Mouse (Mus musculus): ENCODE results near the gene Rab3a. TPM values are rescaled to one million over a fixed set of nuclear protein-coding genes. Genes with fewer than 3 reads are reported as not detected.

Gene Rab3a
- polyA plus RNA-seq (2014; fragmentation: Nextera tagmentation; extraction: Ambion mirVana), result 27.7 and 28.6 TPM in 2 replicates

DNA sequence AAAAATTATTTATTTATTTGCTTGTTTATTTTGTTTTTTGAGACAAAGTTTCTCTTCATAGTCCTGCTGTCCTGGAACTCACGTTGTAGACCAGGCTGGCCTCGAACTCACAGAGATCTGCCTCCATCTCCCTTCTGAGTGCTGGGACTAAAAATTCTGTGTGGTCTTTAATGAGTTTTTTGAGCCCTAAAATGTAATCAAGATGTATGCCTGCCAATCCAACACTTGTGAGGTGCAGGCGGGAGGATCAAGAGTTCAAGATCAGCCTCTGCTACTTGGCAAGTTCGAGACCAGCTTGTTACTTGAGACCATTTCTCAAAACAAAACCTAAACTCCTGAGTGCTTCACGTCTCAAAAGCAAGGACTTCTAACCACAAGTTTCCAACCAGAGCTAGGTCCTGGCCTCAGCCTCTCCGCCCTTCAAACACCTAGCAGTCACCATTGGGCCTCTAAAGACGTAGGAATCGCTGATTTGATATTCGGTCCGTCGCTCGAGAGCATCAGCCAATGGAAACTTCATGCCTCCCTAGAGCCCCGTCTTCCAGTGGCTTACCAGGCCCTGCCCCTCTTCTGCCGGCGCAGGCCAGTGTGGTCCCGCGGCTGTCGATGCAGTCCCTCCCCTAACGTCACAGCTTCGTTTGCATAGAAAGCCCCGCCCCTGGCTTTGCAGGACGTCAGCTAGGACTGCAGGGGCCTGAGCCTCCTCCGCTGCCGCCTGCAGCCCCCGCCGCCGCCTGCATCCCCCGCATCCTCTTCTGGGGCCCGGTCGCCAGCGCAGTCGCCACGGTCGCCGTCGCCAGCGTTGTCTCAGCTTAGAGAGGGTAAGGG, at the start of gene Rab3a:
Gene Rab3a (plus strand): TSS at position 637 of the 828 bp plus-strand sequence.
- no peaks in the 10 kb centered on the region for H3K9me3 ChIP-seq (ENCODE audit: control insufficient read depth, low read length)
- H3K27me3 ChIP-seq (replicated peaks; ENCODE audit: control insufficient read depth, insufficient read depth, low read length), result no peaks in the 10 kb centered on the region
- peak within 1 kb of the TSS; percentile 76 for H3K4me3 ChIP-seq (ENCODE audit: low read depth, low read length)
- DNase-seq (ENCODE audit: low spot score) (peak; percentile 96), ATAC-seq (replicated peaks; ENCODE audit: low FRiP score, low TSS enrichment, low read depth) (peak; percentile 96)
- H3K4me2 ChIP-seq (ENCODE audit: low read length), result peak within 1 kb of the TSS; percentile 98
- peaks cover 25% of the 10 kb centered on the region for H3K4me1 ChIP-seq (replicated peaks; ENCODE audit: control insufficient read depth, insufficient read depth, low read length)
- peak within 1 kb of the TSS; percentile 71 for H3K9ac ChIP-seq (ENCODE audit: low read length)
- peak within 1 kb of the TSS; percentile 79 for H3K27ac ChIP-seq (ENCODE audit: low read depth)
- peaks cover 27% of the 10 kb centered on the region for H3K36me3 ChIP-seq (ENCODE audit: control insufficient read depth, insufficient read depth, low read length)
- WGBS, result 7% methylated on average over 37 of the region's 37 CpGs

DNA sequence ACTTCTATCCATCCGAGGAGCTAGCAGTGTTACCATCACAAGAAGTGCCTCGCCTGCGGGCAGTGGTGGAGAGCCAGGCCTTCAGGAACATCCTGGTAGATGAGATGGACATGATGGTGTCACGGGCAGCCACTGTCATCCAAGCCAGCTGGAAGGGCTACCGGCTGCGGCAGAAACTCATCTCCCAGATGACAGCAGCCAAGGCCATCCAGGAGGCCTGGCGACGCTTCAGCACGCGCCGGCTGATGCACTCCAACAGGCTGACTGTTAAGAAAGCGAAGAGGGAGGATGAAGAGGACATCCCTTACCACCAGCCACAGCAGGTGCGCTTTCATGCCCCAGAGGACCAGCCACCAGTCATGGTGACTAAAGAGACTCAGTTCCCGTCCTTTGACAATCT, 46.2 kb upstream of the Rab3a start:
- Histone ChIP-seq H3K27ac (ENCODE audit: low read depth) (no peak overlapping the region), H3K4me3 (ENCODE audit: low read depth, low read length) (no peak overlapping the region), H3K9ac (ENCODE audit: low read length) (no peak overlapping the region), H3K4me1 (replicated peaks; ENCODE audit: control insufficient read depth, insufficient read depth, low read length) (no peaks in the 10 kb centered on the region), H3K9me3 (ENCODE audit: control insufficient read depth, low read length) (no peaks in the 10 kb centered on the region), H3K4me2 (ENCODE audit: low read length) (no peak overlapping the region), H3K36me3 (ENCODE audit: control insufficient read depth, insufficient read depth, low read length) (0 out of 2 replicates have a peak, but pooled peaks cover 7% of the 10 kb centered on the region), H3K27me3 (replicated peaks; ENCODE audit: control insufficient read depth, insufficient read depth, low read length) (no peaks in the 10 kb centered on the region)
- no peak for ATAC-seq (replicated peaks; ENCODE audit: low FRiP score, low TSS enrichment, low read depth)
- WGBS, result 90% methylated on average over 14 of the region's 14 CpGs
- no peak for DNase-seq (ENCODE audit: low spot score)

DNA sequence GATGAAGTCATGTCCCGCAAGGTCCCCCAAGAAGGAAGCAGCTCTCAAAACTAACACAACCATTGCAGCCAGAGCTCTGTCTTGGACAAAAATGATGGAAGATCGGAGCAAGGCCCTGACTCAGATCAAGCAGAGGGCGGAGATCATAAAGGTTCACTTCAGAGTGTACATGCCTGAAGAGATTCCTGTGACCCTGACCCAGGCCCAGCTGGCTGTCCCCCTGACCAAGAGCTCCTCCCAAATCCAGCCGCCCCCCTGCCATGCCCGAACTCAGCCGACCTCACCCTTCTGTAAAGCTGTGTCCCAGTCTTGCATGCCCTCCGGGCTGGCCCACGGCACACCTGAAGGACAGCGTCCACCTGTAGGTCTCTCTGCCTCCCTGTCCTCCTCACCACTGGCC, 44.7 kb upstream of the Rab3a start:
- Histone ChIP-seq H3K27ac (ENCODE audit: low read depth) (no peak overlapping the region), H3K4me2 (ENCODE audit: low read length) (no peak overlapping the region), H3K4me3 (ENCODE audit: low read depth, low read length) (no peak overlapping the region), H3K36me3 (ENCODE audit: control insufficient read depth, insufficient read depth, low read length) (no peaks in the 10 kb centered on the region), H3K4me1 (replicated peaks; ENCODE audit: control insufficient read depth, insufficient read depth, low read length) (no peaks in the 10 kb centered on the region), H3K27me3 (replicated peaks; ENCODE audit: control insufficient read depth, insufficient read depth, low read length) (no peaks in the 10 kb centered on the region), H3K9me3 (ENCODE audit: control insufficient read depth, low read length) (no peaks in the 10 kb centered on the region), H3K9ac (ENCODE audit: low read length) (no peak overlapping the region)
- WGBS, result 88% methylated on average over 9 of the region's 9 CpGs
- no peak for ATAC-seq (replicated peaks; ENCODE audit: low FRiP score, low TSS enrichment, low read depth)
- DNase-seq (ENCODE audit: low spot score), result no peak

DNA sequence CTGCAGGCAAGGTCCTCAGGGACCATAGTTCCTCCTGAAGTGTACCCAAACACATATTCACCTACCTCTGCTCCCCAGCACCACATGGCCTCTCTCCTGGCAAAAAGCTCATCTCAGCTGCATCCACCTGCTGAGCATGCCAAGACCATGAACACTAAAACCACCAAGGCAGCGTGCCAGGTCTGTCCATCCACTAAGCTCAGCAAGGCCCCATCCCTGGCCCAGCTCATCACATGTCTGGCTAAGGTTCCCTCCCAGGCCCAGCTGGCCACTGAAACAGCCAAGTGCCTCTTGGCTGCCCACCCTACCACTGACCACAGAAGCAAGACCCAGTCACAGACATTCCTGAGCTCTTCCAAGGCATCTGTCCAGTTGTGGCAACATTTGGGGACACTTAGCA, 44.2 kb upstream of the Rab3a start:
- H3K4me2 ChIP-seq (ENCODE audit: low read length), result no peak overlapping the region
- 100% methylated on average over 1 of the region's 1 CpGs for WGBS
- no peak overlapping the region for H3K27ac ChIP-seq (ENCODE audit: low read depth)
- no peaks in the 10 kb centered on the region for H3K4me1 ChIP-seq (replicated peaks; ENCODE audit: control insufficient read depth, insufficient read depth, low read length)
- H3K9ac ChIP-seq (ENCODE audit: low read length), result no peak overlapping the region
- ATAC-seq (replicated peaks; ENCODE audit: low FRiP score, low TSS enrichment, low read depth), result no peak
- no peaks in the 10 kb centered on the region for H3K9me3 ChIP-seq (ENCODE audit: control insufficient read depth, low read length)
- no peak overlapping the region for H3K4me3 ChIP-seq (ENCODE audit: low read depth, low read length)
- H3K27me3 ChIP-seq (replicated peaks; ENCODE audit: control insufficient read depth, insufficient read depth, low read length), result no peaks in the 10 kb centered on the region
- H3K36me3 ChIP-seq (ENCODE audit: control insufficient read depth, insufficient read depth, low read length), result no peaks in the 10 kb centered on the region
- no peak for DNase-seq (ENCODE audit: low spot score)

DNA sequence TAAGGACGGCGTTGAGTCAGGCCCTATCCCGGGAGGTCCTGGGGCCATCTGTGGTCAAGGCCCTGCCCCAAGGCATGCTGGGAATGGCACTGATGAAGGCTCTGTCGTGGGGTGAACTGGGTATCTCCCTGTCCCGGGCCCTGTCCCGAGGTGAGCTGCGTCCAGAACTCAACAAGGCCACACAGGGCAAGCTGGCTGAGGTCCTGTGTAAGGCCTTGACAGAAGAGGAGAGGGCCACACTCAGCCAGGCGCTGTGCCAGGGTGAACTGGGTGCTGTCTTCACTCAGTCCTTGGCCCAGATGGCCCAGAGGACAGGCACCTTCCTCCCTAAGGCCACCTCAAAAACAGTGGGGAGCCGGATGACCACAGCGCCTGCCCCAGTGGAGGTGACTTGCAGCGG, 43.4 kb upstream of the Rab3a start:
- no peak overlapping the region for H3K27ac ChIP-seq (ENCODE audit: low read depth)
- H3K9me3 ChIP-seq (ENCODE audit: control insufficient read depth, low read length), result no peaks in the 10 kb centered on the region
- H3K4me2 ChIP-seq (ENCODE audit: low read length), result no peak overlapping the region
- H3K9ac ChIP-seq (ENCODE audit: low read length), result no peak overlapping the region
- H3K4me3 ChIP-seq (ENCODE audit: low read depth, low read length), result no peak overlapping the region
- no peaks in the 10 kb centered on the region for H3K27me3 ChIP-seq (replicated peaks; ENCODE audit: control insufficient read depth, insufficient read depth, low read length)
- no peaks in the 10 kb centered on the region for H3K36me3 ChIP-seq (ENCODE audit: control insufficient read depth, insufficient read depth, low read length)
- H3K4me1 ChIP-seq (replicated peaks; ENCODE audit: control insufficient read depth, insufficient read depth, low read length), result no peaks in the 10 kb centered on the region
- WGBS, result 85% methylated on average over 11 of the region's 11 CpGs
- ATAC-seq (replicated peaks; ENCODE audit: low FRiP score, low TSS enrichment, low read depth) (no peak), DNase-seq (ENCODE audit: low spot score) (no peak)

DNA sequence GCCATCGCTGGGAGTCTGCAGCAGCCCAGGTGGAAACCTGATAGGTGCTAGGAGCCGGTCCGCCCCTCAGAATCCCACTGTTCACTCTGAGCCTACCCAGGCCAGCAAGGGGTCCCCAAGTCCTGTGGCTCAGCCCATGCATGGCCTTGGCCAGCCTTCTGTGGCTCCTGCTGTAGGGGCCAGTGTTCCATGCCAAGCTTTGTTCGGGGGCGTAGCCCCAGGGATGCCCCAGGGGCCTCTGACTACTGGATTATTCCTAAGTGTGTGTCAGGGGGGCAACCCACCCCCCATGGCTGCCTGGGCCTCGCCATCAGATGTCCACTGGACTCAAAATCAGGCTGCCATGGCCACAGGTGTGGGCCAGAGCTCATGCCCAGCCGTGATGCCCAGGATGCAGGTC, 40.5 kb upstream of the Rab3a start:
- ATAC-seq (replicated peaks; ENCODE audit: low FRiP score, low TSS enrichment, low read depth) (no peak), DNase-seq (ENCODE audit: low spot score) (no peak)
- Histone ChIP-seq H3K4me3 (ENCODE audit: low read depth, low read length) (no peak overlapping the region), H3K27me3 (replicated peaks; ENCODE audit: control insufficient read depth, insufficient read depth, low read length) (no peaks in the 10 kb centered on the region), H3K4me1 (replicated peaks; ENCODE audit: control insufficient read depth, insufficient read depth, low read length) (no peaks in the 10 kb centered on the region), H3K4me2 (ENCODE audit: low read length) (no peak overlapping the region), H3K27ac (ENCODE audit: low read depth) (no peak overlapping the region), H3K9ac (ENCODE audit: low read length) (no peak overlapping the region), H3K36me3 (ENCODE audit: control insufficient read depth, insufficient read depth, low read length) (no peaks in the 10 kb centered on the region), H3K9me3 (ENCODE audit: control insufficient read depth, low read length) (no peaks in the 10 kb centered on the region)
- WGBS, result 79% methylated on average over 7 of the region's 7 CpGs

DNA sequence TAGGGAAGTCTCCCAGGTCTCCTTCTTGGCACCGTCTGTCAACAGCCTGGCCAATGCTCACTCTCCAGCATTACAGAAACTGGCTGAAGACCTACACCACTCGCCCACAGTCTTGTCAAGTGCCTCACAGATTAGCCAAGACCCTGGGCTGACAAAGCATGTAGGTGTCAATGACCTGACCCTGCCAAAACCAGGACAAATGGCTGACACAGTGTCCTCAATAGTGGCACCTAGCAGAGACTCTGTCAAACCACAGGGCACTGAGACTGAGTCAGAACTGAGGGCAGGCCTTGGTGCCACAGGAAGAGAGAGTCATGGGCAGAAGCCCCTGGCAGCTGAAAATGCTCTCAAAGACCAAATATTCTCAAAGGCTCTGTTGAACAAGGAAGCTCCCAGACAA, 39.4 kb upstream of the Rab3a start:
- WGBS, result 54% methylated on average over 2 of the region's 2 CpGs

DNA sequence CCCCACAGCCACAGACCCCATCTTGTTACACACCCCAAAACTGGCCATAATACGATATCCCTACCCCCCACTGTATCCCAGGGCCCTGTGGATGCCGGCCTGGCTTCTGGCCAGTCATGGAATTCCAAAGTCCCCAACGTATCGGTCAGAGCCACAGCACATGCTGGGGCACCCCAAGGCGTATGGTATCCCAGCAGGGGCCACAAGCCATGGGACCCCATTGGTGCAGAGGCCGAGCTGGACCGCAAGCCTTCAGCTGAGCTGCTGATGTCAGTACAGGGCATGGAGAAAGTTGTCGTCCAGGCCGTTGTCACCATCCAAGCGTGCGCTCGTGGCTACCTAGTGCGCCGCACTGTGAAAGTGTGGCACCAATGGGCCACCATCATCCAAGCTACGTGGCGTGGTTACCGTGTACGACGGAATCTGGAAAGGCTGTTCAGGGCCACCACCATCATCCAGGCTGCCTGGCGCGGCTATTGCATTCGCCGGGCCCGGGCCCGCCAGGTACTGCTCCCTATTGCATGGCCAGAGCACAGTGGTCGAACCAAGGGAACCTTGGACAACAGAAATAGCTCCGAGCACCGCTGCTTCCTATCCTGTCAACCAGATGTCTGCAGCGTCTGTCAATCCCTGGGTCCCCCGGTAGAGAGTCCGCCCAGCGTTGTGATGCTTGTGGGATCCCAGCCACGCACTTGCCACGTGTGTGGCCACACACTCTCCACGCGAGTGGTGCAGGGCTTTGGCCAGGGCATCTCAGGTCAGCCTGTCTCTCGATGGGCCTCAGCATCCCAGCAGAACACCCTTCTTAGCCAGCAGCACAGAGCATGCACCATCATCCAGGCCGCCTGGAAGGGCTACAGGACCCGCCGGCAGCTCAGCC, 37.7 kb upstream of the Rab3a start:
- WGBS, result 83% methylated on average over 40 of the region's 40 CpGs
- DNase-seq (ENCODE audit: low spot score), result no peak

More for the DNA sequence above, 39.4 kb upstream of the Rab3a start:
- H3K9ac ChIP-seq (ENCODE audit: low read length), result no peak overlapping the region
- H3K9me3 ChIP-seq (ENCODE audit: control insufficient read depth, low read length), result no peaks in the 10 kb centered on the region
- DNase-seq (ENCODE audit: low spot score) (no peak), ATAC-seq (replicated peaks; ENCODE audit: low FRiP score, low TSS enrichment, low read depth) (no peak)
- no peak overlapping the region for H3K27ac ChIP-seq (ENCODE audit: low read depth)
- H3K36me3 ChIP-seq (ENCODE audit: control insufficient read depth, insufficient read depth, low read length), result no peaks in the 10 kb centered on the region
- no peak overlapping the region for H3K4me2 ChIP-seq (ENCODE audit: low read length)
- H3K4me1 ChIP-seq (replicated peaks; ENCODE audit: control insufficient read depth, insufficient read depth, low read length), result no peaks in the 10 kb centered on the region
- H3K4me3 ChIP-seq (ENCODE audit: low read depth, low read length), result no peak overlapping the region
- H3K27me3 ChIP-seq (replicated peaks; ENCODE audit: control insufficient read depth, insufficient read depth, low read length), result no peaks in the 10 kb centered on the region

More for the DNA sequence above, 37.7 kb upstream of the Rab3a start:
- no peak for ATAC-seq (replicated peaks; ENCODE audit: low FRiP score, low TSS enrichment, low read depth)
- Histone ChIP-seq H3K9ac (ENCODE audit: low read length) (no peak overlapping the region), H3K4me2 (ENCODE audit: low read length) (no peak overlapping the region), H3K4me3 (ENCODE audit: low read depth, low read length) (no peak overlapping the region), H3K27ac (ENCODE audit: low read depth) (no peak overlapping the region), H3K9me3 (ENCODE audit: control insufficient read depth, low read length) (no peaks in the 10 kb centered on the region), H3K36me3 (ENCODE audit: control insufficient read depth, insufficient read depth, low read length) (no peaks in the 10 kb centered on the region), H3K4me1 (replicated peaks; ENCODE audit: control insufficient read depth, insufficient read depth, low read length) (no peaks in the 10 kb centered on the region), H3K27me3 (replicated peaks; ENCODE audit: control insufficient read depth, insufficient read depth, low read length) (no peaks in the 10 kb centered on the region)
